Mouse (Mus musculus) myocyte (in vitro differentiated cells): Measurements from ENCODE around the gene Frzb. TPM values are rescaled to one million over a fixed set of nuclear protein-coding genes. Genes with fewer than 3 reads are reported as not detected.

Source experiments
- H3K27me3 ChIP-seq: one replicate; pipeline ENCODE4 v1.6.1; 2011; ENCODE audit not compliant: control insufficient read depth, insufficient read depth, insufficient read length
- H3K36me3 ChIP-seq: one replicate; pipeline ENCODE4 v1.6.1; 2011; ENCODE audit not compliant: control insufficient read depth, insufficient read depth
- H3K4me2 ChIP-seq: one replicate; pipeline ENCODE4 v1.6.1; 2011; ENCODE audit warnings: low read depth, control low read depth
- H3K4me3 ChIP-seq: one replicate; pipeline ENCODE4 v1.5.1; 2011; ENCODE audit warnings: mild to moderate bottlenecking, control low read depth, moderate library complexity
- H3K79me2 ChIP-seq: one replicate; pipeline ENCODE4 v1.6.1; 2011; ENCODE audit not compliant: control insufficient read depth, insufficient read depth
- H3ac ChIP-seq: one replicate; pipeline ENCODE4 v1.6.1; 2011; ENCODE audit not compliant: control insufficient read depth, insufficient read length
- CEBPB ChIP-seq: IDR thresholded peaks from 2 replicates; pipeline ENCODE4 v1.6.1; 2011; ENCODE audit warnings: mild to moderate bottlenecking, moderate library complexity; ENCODE audit not compliant: poor library complexity, insufficient read depth, severe bottlenecking
- E2F4 ChIP-seq: IDR thresholded peaks from one replicate; pipeline ENCODE4 v1.6.1; 2011; ENCODE audit warnings: mild to moderate bottlenecking, control low read depth, moderate library complexity; ENCODE audit not compliant: insufficient read depth
- MAX ChIP-seq: IDR thresholded peaks from one replicate; pipeline ENCODE4 v1.6.1; 2011; ENCODE audit warnings: low read depth, mild to moderate bottlenecking, control low read depth
- MYOD1 ChIP-seq, 3 experiments: IDR thresholded peaks; one replicate each; pipeline ENCODE4 v1.6.1; 2011; ENCODE audit warnings: control low read depth in 2 of 3, low read depth in 2 of 3, mild to moderate bottlenecking in 2 of 3, moderate library complexity in 1 of 3; ENCODE audit not compliant: insufficient read length in 2 of 3, control insufficient read depth in 1 of 3
- MYOG ChIP-seq, 3 experiments: IDR thresholded peaks; one replicate each; pipeline ENCODE4 v1.6.1; 2011; ENCODE audit warnings: control low read depth in 2 of 3, low read depth in 2 of 3, mild to moderate bottlenecking in 2 of 3; ENCODE audit not compliant: insufficient read length in 2 of 3, control insufficient read depth in 1 of 3, insufficient read depth in 1 of 3
- POLR2A ChIP-seq: IDR thresholded peaks from one replicate; pipeline ENCODE4 v1.6.1; 2011; ENCODE audit warnings: low read depth, mild to moderate bottlenecking, control low read depth, moderate library complexity; ENCODE audit not compliant: insufficient read length
- POLR2AphosphoS2 ChIP-seq: IDR thresholded peaks from one replicate; pipeline ENCODE4 v1.6.1; 2011; ENCODE audit warnings: low read depth, control low read depth; ENCODE audit not compliant: insufficient read length
- REST ChIP-seq: IDR thresholded peaks from one replicate; pipeline ENCODE4 v1.6.1; 2011; ENCODE audit warnings: mild to moderate bottlenecking, control low read depth, moderate library complexity; ENCODE audit not compliant: insufficient read depth, insufficient read length
- SRF ChIP-seq: IDR thresholded peaks from one replicate; pipeline ENCODE4 v1.6.1; 2011; ENCODE audit warnings: low read depth; ENCODE audit not compliant: control insufficient read depth, insufficient read length
- TCF12 ChIP-seq: IDR thresholded peaks from one replicate; pipeline ENCODE4 v1.6.1; 2011; ENCODE audit warnings: mild to moderate bottlenecking, control low read depth; ENCODE audit not compliant: poor library complexity, insufficient read depth, severe bottlenecking
- TCF3 ChIP-seq: IDR thresholded peaks from one replicate; pipeline ENCODE4 v1.6.1; 2011; ENCODE audit warnings: low read depth, control low read depth; ENCODE audit not compliant: insufficient read length
- USF1 ChIP-seq: IDR thresholded peaks from one replicate; pipeline ENCODE4 v1.6.1; 2011; ENCODE audit warnings: low read depth, mild to moderate bottlenecking, control low read depth, moderate library complexity
- polyA plus RNA-seq: library from polyadenylated mRNA; unstranded; fragments of >200 nt; fragmentation: generic; extraction: Trizol; gene quantifications from one replicate; pipeline ENCODE4 v1.2.1, GENCODE M21; 2012; ENCODE audit warnings: missing spikeins

The Frzb gene
- polyA plus RNA-seq, 1 experiment: 0.06 TPM

DNA sequence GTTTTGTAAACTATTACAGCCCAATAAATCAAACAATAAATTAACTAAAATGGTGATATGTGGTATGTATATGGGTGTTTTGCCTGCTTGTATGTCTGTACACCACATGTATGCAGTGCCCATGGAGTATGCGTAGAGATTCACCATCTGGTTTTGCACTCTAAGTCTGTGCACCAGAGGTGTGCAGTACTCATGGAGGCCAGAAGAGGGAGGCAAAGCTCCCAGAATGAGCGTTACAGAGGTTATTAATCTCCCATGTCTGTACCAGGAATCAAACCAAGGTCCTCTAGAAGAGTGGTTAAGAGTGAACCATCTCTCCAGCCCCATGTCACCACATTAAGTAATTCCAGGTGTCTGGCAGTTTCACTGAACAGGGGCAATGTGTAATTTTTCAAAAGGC, 3.5 kb downstream of the Frzb start:
- no peaks in the 10 kb centered on the region for H3K36me3 ChIP-seq
- H3K79me2 ChIP-seq: no peaks in the 10 kb centered on the region
- H3K4me3 ChIP-seq: no peak overlapping the region
- no peak for TF ChIP-seq CEBPB
- no peak for TF ChIP-seq POLR2AphosphoS2
- no peak overlapping the region for H3ac ChIP-seq
- H3K27me3 ChIP-seq: peaks cover 8% of the 10 kb centered on the region
- no peak overlapping the region for H3K4me2 ChIP-seq

DNA sequence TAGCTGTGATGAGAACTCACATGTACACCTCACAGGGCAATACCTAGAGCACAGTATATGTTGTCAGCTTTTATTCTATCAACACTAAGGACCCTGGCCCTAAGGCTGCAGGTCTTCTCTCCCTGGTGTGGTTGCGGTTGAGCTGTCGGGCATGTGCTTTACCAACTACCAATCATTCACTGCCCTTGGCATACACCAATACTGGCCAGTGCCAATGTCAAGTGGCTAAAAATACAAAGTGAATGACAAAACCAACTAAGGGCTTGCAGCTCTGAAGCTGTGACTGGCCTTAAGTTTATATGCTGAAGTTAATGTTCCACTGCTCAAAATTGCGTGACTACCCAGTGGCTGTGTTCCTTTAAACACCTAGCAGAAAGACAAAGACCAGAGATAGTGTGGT, 6.0 kb downstream of the Frzb start:
- no peak overlapping the region for H3K4me3 ChIP-seq
- no peaks in the 10 kb centered on the region for H3K36me3 ChIP-seq
- no peaks in the 10 kb centered on the region for H3K79me2 ChIP-seq
- H3K4me2 ChIP-seq: no peak overlapping the region
- TF ChIP-seq SRF (no peak), E2F4 (no peak), TCF12 (no peak), MYOD1 (IDR thresholded peaks at IDR 0.05; ENCODE audit: control insufficient read depth in 1 of 3, insufficient read length in 2 of 3, low read depth in 2 of 3) (no peak), MYOG (IDR thresholded peaks at IDR 0.05; ENCODE audit: control insufficient read depth in 1 of 3, insufficient read depth in 1 of 3, insufficient read length in 2 of 3, low read depth in 2 of 3) (no peak), TCF3 (no peak), POLR2AphosphoS2 (no peak), CEBPB (no peak), REST (no peak), MAX (no peak), USF1 (no peak), POLR2A (no peak)
- peaks cover 4% of the 10 kb centered on the region for H3K27me3 ChIP-seq
- H3ac ChIP-seq: no peak overlapping the region

DNA sequence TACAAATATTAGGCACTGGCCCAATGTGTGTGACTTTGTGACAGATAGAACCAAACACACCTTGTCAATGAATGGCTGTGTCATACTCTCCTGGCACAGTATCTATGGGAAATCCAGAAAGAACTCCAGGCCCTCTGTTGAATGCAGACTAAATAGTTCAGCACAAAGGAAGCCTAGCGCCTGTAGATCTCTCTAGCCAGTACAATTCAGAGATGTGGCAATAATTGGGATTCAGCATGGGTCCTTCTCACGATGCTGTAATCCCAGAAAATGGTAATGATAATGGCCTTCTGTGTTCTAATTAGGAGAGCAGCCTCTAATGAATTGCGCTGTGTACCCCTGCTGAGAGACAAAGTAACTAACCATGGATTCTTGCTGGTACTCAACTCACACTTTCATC, 8.6 kb downstream of the Frzb start:
- Histone ChIP-seq H3K4me2 (no peak overlapping the region), H3K79me2 (no peaks in the 10 kb centered on the region), H3K27me3 (no peaks in the 10 kb centered on the region), H3K36me3 (no peaks in the 10 kb centered on the region), H3ac (no peak overlapping the region), H3K4me3 (no peak overlapping the region)
- TF ChIP-seq TCF3 (no peak), E2F4 (no peak), CEBPB (no peak), MYOG (IDR thresholded peaks at IDR 0.05; ENCODE audit: control insufficient read depth in 1 of 3, insufficient read depth in 1 of 3, insufficient read length in 2 of 3, low read depth in 2 of 3) (no peak), POLR2AphosphoS2 (no peak), POLR2A (no peak), MAX (no peak), REST (no peak), SRF (no peak), MYOD1 (IDR thresholded peaks at IDR 0.05; ENCODE audit: control insufficient read depth in 1 of 3, insufficient read length in 2 of 3, low read depth in 2 of 3) (no peak), USF1 (no peak), TCF12 (no peak)

DNA sequence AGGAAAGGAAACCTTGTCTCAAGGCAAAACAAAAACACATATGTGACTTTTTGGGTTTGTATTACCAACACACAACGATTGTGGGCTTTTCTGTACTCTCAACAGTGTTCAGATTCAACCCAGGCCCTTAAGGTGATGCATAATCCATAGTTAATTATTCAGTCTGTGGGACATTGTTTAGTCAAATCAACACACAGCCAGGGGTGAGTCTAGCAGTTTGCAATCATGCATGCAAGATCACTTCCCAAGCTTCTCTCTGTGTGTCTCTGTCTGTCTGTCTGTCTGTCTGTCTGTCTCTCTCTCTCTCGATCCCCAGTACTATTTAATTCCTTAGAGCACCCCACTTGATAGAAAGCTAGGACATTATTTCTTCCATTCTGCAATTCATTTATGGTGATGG, 10.0 kb downstream of the Frzb start:
- Histone ChIP-seq H3K79me2 (no peaks in the 10 kb centered on the region), H3ac (no peak overlapping the region), H3K36me3 (no peaks in the 10 kb centered on the region), H3K4me2 (no peak overlapping the region), H3K4me3 (no peak overlapping the region), H3K27me3 (no peaks in the 10 kb centered on the region)
- no peak for TF ChIP-seq MYOD1 (IDR thresholded peaks at IDR 0.05; ENCODE audit: control insufficient read depth in 1 of 3, insufficient read length in 2 of 3, low read depth in 2 of 3)
- TF ChIP-seq POLR2AphosphoS2: no peak
- no peak for TF ChIP-seq E2F4
- no peak for TF ChIP-seq MYOG (IDR thresholded peaks at IDR 0.05; ENCODE audit: control insufficient read depth in 1 of 3, insufficient read depth in 1 of 3, insufficient read length in 2 of 3, low read depth in 2 of 3)
- no peak for TF ChIP-seq TCF3

DNA sequence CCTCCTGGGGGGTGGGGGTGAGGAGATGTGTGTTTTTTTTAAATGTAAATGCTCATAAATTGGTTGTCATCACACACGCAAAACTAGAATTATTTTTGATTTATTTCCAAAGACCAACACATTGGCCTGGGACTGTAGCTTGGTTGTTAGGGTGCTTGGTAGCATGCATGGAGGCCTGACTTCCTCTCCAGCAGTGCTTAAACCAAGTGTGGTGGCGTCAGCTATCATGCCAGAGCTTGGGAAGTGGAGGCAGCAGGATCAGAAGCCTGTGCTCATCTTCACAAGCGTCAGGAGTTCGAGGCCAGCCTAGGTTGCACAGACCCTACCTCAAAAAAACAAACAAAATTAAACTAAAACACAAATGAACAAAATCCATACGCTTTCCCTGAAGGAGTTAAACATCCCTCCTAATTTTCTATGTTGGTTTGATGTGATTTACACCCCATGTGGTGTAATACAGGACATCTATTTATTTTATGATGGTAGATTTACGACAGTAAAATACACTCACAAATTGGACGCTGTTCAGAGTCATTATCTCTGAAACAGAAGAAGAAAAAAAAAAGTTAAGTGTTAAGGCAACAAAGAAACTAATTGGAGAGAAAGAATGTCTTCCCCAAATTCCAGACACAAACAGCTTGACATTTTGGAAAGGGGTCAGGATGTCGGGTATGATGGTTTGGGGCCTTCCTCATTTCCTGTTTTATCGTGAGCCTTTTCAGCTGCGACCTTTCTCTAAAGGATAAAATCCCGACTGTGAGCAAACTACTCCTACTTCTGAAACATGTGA, 12.4 kb downstream of the Frzb start:
- Histone ChIP-seq H3K4me2 (no peak overlapping the region), H3K4me3 (no peak overlapping the region), H3K79me2 (no peaks in the 10 kb centered on the region), H3K36me3 (no peaks in the 10 kb centered on the region), H3ac (no peak overlapping the region), H3K27me3 (no peaks in the 10 kb centered on the region)
- TF ChIP-seq E2F4 (no peak), SRF (no peak), TCF12 (no peak), MYOG (IDR thresholded peaks at IDR 0.05; ENCODE audit: control insufficient read depth in 1 of 3, insufficient read depth in 1 of 3, insufficient read length in 2 of 3, low read depth in 2 of 3) (no peak), USF1 (no peak), POLR2A (no peak), CEBPB (no peak), REST (no peak), MAX (no peak), MYOD1 (IDR thresholded peaks at IDR 0.05; ENCODE audit: control insufficient read depth in 1 of 3, insufficient read length in 2 of 3, low read depth in 2 of 3) (no peak), POLR2AphosphoS2 (no peak), TCF3 (no peak)
